Mouse (Mus musculus): ENCODE measurements around the gene Tmem135.

Gene Tmem135

DNA sequence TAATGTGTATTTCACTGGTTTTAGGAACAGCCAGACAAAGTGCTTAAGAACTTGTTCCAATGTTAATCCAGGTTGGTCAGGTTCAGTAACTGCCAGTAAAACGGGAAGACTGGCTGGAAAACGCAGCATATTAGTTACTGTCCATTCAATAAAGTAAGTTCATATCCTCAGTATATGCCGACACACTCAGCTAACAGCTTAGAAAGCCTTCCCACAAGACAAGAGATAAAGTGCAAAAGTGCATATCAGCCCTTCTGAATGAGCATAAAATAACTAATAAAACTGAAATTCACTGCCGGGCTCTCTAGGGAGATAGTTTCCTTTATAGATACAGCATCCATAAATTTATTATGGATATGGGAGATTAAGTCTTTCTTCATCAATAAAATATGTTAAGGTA is 161.5 kb downstream of the Tmem135 start:
- DNase-seq: no peak

DNA sequence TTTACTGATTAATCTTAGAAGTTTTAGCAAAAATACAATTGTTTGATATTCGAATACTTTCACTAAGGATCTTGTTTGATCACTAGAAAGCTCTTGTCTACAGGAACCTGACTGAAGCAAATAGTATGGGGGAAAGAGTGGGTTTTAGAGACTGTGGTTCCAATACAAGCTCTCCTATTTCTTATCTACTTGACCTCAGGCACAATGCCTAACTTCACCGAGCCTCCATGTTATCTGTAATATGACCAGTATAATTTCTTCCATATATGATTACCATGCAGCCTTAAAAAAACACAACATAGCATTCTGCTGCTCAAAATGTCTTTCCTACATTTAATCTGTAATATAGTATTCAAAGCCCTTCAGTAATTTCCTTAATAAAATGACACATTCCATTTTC is 161.9 kb downstream of the Tmem135 start:
- DNase-seq: no peak

DNA sequence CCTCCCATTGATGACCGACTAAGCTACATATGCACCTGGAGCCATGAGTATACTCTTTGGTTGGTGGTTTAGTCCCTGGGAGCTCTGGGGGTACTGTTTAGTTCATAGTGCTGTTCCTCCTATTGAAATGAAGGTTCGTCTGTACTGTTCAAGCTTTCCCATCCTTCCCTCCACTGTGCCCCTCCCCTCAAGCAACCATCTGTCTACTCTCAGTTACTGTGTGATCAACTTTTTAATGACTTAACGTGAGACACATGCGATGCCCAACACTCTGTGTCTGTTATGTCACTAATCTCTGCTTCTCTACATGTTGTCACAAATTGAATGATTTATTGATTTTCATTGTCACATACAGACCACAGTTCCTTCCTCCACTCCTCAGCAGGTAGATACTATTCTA is 164.4 kb downstream of the Tmem135 start:
- no peak for DNase-seq

DNA sequence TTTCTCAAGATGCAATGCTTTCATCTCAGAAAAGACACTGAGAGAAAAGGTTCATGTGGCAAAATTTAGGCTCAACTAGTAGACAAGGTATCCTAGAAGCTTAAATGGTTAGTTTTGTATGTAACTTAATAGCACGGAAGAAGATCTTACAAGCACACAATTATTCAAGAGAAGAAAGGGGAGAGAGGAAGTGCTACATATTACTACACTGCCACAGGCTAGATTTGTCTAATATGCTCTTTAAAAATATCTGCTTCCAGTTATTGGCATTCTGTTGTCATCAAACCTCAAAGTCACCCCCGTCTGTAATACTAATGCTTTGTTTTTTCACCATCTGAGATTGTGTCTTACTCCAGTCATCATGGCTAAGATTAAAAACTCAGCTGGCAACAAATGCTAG is 167.4 kb downstream of the Tmem135 start:
- DNase-seq: no peak

DNA sequence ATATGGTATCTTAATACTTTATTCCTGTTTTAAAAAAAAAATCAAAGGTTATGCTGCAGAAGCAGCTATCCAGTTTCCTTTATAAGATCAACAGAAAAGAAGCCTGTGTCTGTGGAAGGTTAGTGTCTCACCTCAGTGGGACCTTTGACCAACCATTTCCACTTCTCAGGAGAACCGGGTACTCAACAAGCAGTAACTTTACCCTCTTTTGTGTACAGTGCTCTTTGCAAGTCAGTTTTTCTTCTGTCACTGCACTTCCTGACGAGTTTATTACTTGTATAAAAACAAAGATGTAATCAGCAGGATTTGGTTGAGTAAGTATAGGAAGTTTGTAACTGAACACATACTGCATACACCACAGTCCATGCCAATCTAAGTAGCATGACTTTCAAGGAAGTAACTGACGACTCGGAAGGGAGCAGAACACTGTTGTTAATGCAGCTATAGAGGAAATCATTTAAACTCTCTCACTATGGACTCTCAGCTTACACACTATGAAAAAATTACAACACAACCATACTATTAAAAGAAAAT is 168.0 kb downstream of the Tmem135 start:
- DNase-seq: no peak

DNA sequence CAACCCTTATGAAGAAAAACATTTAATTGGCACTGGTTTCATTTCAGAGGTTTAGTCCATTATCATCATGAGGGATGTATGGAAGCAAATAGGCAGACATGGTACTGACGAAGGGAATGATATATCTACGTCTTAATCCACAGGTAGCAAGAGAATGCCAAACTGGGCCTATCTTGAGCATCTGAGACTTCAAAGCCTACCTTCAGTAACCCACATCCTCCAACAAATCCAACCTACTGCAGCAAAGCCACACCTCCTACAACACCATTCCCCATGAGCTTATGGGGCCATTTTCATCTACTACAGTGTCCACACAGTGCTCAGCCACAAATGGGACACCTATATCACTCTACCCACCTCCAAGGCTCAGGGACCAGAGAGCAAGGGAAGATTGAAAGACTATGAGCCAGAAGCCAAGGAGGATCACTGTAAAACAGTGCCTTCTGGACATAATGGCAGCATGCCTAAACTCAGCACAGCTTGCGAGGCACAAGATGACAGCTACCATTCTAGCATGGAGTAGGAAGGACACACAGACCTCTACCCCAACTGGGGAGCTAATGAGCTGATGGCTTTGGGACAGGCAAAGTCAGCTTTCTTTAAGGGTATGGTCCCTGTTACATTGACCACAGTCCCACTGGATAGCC is 171.4 kb downstream of the Tmem135 start:
- no peak for DNase-seq

DNA sequence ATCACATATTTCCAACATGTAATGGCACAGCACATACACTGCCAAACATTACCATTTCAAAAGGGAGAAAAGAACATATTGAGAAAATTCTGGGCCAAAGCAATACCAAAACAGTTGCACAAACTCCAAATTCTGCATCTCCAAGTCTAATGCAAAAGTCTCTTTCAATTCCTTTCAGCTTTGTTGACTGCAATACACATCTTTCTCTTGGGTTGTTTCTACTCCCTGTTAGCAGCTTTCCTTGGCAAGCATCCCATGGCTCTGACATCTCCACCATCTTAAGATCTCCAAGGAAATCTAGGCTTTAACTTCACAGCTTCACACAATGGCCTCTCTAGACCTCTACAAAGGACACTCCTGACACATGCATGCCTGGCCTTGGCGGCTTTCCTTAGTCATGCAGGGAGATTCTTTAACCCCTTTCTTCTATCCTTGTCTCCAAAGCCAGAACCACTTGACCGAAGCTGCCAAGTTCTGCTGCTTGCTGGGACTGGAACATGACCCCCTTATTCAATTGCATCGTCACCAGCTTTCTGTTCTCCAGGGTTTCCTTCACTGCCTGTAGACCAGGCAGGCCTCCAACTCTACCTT is 172.7 kb downstream of the Tmem135 start:
- no peak for DNase-seq

DNA sequence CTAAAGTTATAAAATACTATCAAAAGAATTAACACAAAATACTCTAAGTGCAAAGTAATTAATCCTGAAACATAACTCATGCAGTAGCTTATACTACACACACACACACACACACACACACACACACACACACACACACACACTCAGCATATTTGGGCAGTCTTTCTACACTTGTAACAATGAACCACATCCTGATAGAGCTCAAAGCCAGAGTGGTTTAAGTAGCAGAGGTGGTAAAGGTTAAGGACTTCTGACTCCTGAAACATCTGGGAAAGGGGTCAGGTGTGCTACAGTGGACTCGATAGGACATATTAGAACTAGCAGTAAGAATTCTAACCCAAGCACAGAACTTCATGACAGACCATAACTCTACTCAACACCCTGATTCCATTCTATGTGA is 181.4 kb downstream of the Tmem135 start:
- no peak for DNase-seq

DNA sequence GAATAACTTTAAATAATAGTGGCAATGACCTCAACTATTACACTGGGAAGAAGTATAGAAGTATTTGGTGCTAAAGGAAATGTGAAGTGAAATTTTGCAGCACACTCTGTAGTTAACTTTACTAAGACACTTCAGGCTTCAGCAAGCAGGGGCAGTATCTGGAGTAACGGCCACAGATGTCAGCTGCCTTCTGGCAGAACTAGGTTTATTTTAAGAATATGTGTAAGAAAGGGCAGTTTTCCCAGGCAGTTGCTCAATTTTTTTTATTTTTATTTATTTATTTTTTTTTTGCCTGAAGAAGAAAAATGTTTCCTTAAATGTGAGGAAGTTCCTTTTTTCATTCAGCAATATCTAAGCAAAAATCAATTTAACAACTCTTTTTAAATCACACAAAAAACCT is 187.4 kb downstream of the Tmem135 start:
- no peak for DNase-seq

DNA sequence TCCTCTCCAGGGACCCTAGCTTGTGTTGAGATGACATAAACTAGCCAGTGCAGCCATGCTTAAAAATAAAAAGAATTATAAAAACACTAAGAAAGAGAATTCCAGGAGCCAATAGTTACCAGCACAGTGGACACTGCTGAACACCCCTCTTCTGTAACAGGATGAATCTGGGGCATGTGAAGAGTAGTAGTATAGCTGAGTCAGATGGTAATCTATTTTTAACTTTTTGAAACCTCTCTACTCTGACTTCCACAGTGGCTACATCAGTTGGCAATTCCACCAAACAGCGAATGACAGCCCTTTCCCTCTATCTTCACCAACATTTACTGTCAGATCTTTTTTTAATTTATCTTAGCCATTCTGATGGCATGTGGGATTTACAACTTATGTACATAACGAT is 187.9 kb downstream of the Tmem135 start:
- no peak for DNase-seq

DNA sequence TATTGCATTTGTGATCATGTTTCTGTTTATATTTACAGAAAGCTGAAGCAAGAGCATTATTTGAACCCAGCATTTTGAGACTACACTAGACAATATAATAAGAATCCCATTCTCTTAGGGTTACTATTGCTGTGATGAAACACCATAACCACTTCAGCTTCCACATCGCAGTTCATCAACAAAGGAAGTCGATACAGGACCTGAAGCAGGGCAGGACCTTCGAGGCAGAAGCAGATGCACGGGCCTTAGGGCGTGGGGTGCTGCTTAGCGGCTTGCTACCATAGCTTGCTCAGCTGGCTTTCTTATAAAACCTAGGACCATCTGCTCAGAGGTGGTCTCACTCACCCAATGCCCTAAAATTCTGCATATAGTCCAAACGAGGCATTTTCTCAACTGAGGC is 188.3 kb downstream of the Tmem135 start:
- no peak for DNase-seq

DNA sequence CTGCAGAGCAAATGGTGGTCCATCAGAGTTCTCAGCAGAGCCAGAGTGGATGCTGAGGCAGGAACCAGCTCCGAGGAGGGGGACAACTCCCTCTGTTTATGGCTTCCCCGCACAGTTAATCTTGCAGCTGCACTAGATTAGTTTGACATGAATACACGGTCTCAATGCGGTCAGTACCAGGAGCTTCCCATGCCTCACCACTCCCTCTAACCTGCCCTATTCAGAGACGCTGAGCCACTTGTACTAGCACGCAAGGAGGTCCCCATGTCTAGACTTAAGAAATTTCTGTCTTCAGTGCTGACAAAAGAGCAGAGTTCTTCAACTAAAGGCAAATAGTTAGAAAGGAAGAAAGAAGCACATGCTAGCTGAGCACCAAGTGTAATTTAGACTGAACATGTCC is 193.5 kb downstream of the Tmem135 start:
- DNase-seq: no peak

DNA sequence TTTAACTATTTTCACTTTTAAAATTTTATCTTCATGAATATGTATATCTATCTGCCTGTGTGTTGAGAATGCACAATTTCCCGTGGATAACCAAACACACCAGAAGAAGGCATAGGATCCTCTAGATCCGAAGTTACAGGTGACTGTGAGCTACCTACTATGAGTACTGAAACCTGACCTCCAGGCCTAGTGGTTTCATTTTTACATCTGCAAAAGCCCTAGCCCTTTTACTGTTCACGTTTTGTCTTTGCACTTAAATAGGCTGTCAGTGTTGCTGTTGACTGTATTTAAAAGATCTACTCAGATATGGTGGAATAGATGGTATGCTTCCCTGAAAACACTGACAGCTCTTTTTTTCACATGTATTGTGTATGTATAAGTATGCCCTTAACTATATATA is 197.9 kb downstream of the Tmem135 start:
- DNase-seq: no peak

DNA sequence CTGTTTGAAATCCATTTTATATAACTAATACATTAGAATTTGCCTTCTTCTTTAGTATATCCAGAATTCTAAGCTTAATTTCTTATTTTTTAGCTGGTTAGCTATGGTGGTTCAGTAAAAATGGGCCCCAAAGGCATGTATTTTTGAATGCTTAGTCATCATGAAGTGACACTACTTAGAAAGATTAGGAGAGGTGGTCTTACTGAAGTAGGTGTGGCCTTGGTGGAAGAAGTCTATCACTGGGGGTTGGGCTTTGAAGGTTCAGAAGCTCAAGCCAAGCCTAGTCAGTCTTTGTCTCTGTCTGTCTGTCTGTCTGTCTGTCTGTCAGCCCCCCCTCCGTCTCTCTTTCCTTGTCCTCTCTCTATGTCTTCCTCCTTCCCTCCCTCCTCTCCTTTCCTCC is 198.6 kb downstream of the Tmem135 start:
- no peak for DNase-seq

DNA sequence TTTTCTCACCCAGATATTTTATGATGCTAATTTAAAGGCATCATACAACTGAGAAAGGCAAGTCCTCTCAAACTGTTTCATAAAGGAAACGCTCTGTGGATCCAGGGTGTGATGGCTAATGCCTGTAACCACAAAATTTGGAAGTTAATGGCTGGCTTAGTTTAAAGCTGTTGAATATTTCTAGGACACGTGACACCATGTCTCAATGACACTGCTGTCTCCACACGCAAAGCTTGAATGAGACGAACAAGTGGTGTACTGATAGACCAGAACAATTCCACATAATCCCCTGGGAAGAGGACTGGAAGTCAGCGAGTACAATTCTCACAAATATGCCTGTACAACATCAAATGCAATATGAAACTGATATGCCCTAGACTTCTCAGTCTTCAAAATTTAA is 200.9 kb downstream of the Tmem135 start:
- no peak for DNase-seq

DNA sequence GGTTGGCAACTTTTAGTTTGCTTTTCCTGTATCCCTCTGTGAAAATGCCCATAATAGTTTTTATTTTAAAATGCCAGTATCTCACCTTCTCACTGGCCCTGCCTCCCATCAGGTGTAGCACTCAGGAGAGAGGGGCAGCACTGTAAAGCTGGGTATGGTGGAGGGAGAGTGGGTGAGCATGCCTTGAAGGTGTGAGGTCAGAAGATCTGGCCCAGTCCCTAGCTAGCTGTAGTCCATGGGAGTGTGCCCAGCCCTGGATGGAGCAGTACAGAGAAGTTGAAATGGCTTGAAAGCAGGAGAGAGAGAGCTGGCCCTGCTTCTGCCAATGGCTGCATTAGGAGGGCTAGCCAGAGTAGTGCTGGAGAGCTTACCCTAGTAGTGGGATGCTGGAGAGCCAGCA is 202.1 kb downstream of the Tmem135 start:
- DNase-seq: no peak

DNA sequence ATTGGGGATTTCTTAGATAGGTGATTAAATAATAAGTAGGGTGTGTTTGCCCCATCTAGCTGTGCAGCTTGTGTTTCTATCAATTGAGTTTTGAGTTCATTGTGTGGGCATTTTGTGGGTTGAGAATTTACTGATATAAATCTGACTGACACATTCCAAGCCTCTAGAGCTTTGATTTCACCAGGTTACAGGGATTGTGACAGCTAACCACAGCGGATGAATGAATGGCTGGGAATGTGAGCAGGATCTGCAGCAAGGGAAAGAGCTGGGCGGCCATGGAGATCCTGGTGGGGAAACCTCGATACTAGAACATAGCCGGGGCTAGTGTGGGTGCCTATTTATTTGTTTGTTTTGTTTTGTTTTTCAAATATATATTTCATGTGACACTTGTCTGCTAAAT is 205.5 kb downstream of the Tmem135 start:
- DNase-seq: no peak

DNA sequence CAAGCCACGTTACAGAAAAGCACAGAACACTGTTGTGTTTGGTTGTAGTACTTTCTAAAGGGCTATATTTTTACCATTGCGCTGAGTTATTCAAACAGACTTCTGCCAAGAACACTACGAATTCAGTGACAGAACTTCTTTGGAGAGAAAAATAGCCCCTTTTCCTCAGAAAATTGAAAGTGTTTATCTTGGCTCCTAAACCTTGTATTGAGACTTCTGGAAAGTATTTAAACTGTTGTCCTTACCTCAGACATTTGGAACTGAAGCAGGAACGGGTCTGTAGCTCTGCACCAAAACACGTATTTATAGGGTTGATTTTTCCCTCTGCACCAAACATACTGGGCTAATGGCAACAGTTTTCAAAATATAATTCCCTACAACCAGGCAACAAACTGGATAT is 210.6 kb downstream of the Tmem135 start:
- no peak for DNase-seq

DNA sequence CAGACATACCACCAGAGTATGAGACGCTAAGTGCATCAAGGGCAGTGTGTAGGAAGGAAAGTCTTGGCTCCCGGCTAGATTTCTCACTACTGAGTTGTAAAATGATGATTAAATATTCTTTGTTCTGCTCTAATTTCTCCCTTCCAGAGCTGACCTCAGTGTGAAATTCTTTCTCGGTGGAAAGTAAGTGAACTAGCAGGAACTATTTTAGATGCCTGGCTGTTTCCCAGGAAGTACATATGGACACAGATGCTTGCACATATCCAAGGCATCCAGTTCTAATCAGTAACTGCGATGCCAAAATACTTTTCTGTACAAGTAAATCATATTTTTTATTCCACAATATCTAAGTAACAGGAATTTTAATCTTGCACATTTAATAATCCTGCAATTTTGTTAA is 220.1 kb downstream of the Tmem135 start:
- no peak for DNase-seq

DNA sequence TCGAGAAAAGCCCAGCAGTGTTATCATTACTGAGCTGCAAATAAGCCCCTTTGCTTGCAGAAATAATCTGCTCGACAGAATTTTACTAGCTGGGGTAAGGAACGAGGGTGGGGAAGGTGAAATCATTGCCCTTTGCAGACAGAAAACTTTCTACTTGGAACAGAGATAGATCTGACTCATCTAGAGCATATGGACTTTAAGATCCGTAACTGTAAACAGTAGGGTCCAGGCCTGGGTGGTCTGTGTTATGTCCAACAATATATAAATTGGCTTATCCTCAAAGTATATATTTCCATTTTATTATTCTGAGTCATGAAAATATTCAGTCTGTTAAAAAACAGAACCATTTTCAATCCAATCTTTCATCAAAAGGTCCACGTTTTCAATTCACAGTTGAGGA is 221.1 kb downstream of the Tmem135 start:
- DNase-seq: no peak

DNA sequence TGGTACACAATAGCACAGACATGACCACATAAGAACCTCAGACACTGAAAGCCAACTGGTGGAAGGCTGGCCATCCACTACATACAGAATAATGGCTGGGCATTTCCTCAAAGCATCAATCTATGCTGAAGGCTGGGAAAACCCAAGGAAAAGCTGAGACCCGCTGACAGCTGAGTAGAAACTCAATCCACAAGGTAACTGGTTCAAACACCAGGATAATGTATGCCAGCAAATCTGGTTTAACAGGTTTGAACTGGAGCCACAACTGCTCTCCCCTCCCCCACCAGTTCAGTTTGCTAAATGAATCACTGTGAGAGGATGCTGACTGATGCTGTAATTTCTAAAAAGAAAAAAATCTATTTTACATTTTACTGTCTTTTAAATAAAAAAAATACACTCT is 222.7 kb downstream of the Tmem135 start:
- DNase-seq: no peak

DNA sequence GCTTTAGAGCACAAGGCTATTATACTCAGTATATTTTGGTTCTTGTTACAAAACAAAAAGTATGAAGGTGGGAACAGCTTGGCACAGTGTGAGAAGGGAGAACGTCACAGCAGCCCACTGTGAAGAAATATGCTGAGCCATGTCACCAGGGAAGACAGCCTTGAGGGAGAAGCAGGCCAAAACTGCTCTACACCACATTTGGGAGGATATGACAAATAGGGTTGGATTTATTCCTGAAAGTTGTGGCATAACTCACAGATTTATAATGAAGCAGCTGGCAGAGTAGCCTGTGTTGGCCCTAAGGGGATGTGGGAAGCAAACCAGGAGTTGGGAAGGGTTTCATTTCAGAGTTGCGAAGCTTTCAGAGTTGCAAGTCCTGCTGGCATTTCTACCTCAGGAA is 225.4 kb downstream of the Tmem135 start:
- no peak for DNase-seq

DNA sequence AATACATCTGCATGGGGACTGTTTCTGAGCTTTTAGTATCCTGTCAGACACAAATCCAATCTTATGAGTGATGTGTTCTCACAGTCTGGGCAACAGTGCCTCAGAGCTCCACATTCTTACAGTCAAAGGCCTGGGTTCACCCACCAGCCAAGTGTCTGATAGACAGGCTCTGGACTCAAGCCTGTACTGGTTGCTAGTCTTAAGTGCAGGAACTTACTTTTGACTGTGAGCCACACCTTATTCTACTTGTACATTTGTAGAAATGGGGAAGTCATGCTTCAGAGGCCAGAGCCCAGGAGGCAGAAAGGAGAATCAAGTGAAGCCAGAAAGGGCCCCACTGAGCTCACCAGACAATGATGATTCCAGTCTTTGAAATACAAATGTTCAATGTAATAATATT is 226.1 kb downstream of the Tmem135 start:
- no peak for DNase-seq

DNA sequence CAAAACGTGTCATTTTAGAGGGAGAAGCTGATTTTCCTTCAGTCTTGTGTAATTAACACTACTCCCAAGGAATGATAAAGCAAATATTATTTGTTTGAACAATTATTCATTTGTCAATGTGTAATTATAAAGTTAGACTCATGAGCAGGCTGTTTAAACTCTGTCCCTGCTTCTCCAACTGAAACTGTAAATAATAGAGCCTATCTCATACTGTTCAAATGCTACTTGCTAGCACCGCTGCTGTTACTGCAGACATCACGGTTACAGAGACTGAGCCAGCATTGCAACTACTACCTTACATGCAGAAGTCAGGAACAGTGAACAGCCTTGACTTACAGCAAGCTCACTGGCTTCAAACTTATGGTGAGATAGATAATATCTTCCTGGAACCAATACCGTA is 229.6 kb downstream of the Tmem135 start:
- DNase-seq: no peak

DNA sequence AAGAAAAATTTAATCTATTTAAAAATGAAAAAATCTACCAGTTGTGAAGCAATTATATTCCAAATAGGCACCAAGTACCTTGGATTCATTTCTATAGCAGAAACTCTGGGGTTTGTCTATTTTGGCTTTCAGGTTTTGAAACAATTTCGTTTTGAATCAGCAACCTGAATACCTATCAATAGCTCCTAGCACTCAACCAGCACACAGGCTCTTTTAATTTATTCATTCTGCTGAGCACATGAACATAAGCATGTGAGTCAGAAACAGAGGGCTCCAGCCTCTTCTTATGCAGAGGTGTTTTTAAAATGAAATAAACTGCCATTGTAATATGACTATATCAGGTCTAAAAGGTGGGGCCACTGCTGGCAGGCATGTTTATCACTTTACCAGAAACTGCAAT is 231.0 kb downstream of the Tmem135 start:
- no peak for DNase-seq
